Mouse (Mus musculus): ENCODE data around the gene Iqgap1. TPM values are rescaled to one million over a fixed set of nuclear protein-coding genes. Genes with fewer than 3 reads are reported as not detected.

The Iqgap1 gene
- total and polyA plus RNA-seq, 2 experiments from 2014 or later = 23.6 to 39.8 TPM

DNA sequence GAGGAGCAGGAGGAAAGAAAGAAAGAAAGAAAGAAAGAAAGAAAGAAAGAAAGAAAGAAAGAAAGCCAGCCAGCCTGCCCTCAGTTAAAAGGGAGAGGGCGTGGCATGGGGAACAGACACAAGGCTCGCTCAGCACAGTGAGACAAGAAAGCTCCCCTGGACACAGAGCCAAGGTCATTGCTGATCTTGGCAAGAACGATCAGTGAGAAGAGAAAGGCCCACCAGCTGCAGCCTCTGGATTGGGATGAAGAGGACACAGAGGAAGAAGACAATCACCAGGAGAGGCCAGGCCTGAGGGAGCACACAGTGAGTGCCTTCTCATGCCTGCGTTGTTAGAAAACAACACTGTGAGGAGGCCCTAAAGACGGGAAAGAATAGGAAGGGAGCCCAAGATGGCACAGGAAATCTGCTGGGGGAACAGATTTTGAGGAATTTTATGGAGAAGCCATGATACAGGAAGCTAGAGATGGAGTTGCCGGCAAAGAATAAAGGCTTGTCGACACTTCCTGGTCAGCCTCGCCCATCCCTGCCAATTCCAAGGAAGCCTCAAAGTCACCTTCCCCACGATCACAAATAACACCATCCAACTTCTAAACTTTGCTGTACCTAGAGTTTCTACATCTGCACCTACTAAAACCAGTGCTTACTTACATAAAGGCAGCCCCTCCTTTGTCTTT, 44.2 kb downstream of the Iqgap1 start:
- DNase-seq (ENCODE audit: low spot score) (peak; percentile 68), ATAC-seq (ENCODE audit: insufficient read depth, low read depth) (no peak)
- Histone ChIP-seq H3K27me3 (ENCODE audit: control insufficient read depth, insufficient read depth, low read length) (no peaks in the 10 kb centered on the region), H3K36me3 (replicated peaks; ENCODE audit: control insufficient read depth, insufficient read depth, low read length) (no peaks in the 10 kb centered on the region), H3K4me2 (ENCODE audit: low read depth, low read length) (peak overlapping the region; percentile 5; the same call in 1 of the 2 replicates), H3K4me1 (ENCODE audit: control insufficient read depth, insufficient read depth) (peaks cover 59% of the 10 kb centered on the region), H3K9ac (replicated peaks; ENCODE audit: low read depth, low read length) (no peak overlapping the region; the same call in 1 of the 2 replicates), H3K9me3 (replicated peaks; ENCODE audit: control insufficient read depth, low read length) (no peaks in the 10 kb centered on the region), H3K4me3 (ENCODE audit: low read depth, low read length) (no peak overlapping the region), H3K27ac (ENCODE audit: low read depth) (peak overlapping the region; percentile 79)
- WGBS = 33% methylated on average over 9 of the region's 9 CpGs
- TF ChIP-seq CTCF (IDR thresholded peaks at IDR 0.05; ENCODE audit: low read depth) (no peak), EP300 (IDR thresholded peaks at IDR 0.05; ENCODE audit: low read depth) (no peak)

DNA sequence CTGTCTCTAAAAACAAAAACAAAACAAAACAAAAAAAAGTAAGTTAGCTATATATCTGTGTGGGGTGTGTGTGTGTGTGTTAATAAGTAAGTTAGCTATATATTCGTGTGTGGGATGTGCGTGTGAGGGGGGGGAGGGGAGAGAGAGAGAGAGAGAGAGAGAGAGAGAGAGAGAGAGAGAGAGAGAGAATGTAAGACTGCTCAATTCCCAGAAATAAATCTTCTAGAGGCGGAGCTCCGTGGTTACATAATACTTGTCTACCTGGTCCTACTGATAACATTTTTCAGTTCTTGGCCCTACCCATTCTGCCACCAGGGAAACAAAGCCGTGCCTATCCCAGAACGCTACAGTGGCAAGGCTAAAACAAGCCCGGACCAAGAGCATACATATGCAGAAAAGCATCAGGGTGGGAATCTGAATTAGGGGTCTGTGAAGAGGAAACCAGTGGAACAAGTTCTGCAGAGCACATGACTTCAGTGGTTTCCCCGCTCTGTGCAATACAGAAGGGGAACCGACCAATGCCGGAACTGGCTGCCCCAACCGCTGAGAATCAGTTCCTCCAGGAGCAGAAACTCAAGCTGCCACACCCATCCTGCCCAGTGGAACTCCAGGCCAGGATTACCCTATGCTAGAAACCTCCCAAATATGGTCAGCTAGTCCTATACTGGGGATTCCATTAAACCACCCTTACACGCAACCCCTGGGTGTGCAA, 46.7 kb downstream of the Iqgap1 start:
- TF ChIP-seq EP300 (IDR thresholded peaks at IDR 0.05; ENCODE audit: low read depth) = no peak
- H3K4me3 ChIP-seq (ENCODE audit: low read depth, low read length) = no peak overlapping the region
- H3K4me2 ChIP-seq (ENCODE audit: low read depth, low read length) = peak overlapping the region; percentile 30
- H3K27ac ChIP-seq (ENCODE audit: low read depth) = peak overlapping the region; percentile 56
- H3K36me3 ChIP-seq (replicated peaks; ENCODE audit: control insufficient read depth, insufficient read depth, low read length) = no peaks in the 10 kb centered on the region
- peaks cover 59% of the 10 kb centered on the region for H3K4me1 ChIP-seq (ENCODE audit: control insufficient read depth, insufficient read depth)
- H3K27me3 ChIP-seq (ENCODE audit: control insufficient read depth, insufficient read depth, low read length) = no peaks in the 10 kb centered on the region
- no peak for DNase-seq (ENCODE audit: low spot score)
- WGBS = 62% methylated on average over 12 of the region's 12 CpGs
- H3K9ac ChIP-seq (replicated peaks; ENCODE audit: low read depth, low read length) = no peak overlapping the region
- peak; percentile 42; the same call in 1 of the 2 replicates for ATAC-seq (ENCODE audit: insufficient read depth, low read depth)
- no peaks in the 10 kb centered on the region for H3K9me3 ChIP-seq (replicated peaks; ENCODE audit: control insufficient read depth, low read length)

- Histone ChIP-seq H3K4me1 (ENCODE audit: control insufficient read depth, insufficient read depth) (peaks cover 63% of the 10 kb centered on the region), H3K4me3 (ENCODE audit: low read depth, low read length) (no peak overlapping the region), H3K9me3 (replicated peaks; ENCODE audit: control insufficient read depth, low read length) (no peaks in the 10 kb centered on the region), H3K27ac (ENCODE audit: low read depth) (no peak overlapping the region), H3K36me3 (replicated peaks; ENCODE audit: control insufficient read depth, insufficient read depth, low read length) (no peaks in the 10 kb centered on the region), H3K4me2 (ENCODE audit: low read depth, low read length) (no peak overlapping the region), H3K27me3 (ENCODE audit: control insufficient read depth, insufficient read depth, low read length) (no peaks in the 10 kb centered on the region), H3K9ac (replicated peaks; ENCODE audit: low read depth, low read length) (no peak overlapping the region)
- no peak for ATAC-seq (ENCODE audit: insufficient read depth, low read depth)
- 81% methylated on average over 6 of the region's 6 CpGs for WGBS
- TF ChIP-seq CTCF (IDR thresholded peaks at IDR 0.05; ENCODE audit: low read depth) = no peak
- no peak for TF ChIP-seq EP300 (IDR thresholded peaks at IDR 0.05; ENCODE audit: low read depth)
- no peak for DNase-seq (ENCODE audit: low spot score)
These were observed 47.4 kb downstream of the Iqgap1 start for GRCm38 (mm10) chr7:80778376-80778775.

- Histone ChIP-seq H3K9me3 (replicated peaks; ENCODE audit: control insufficient read depth, low read length) (no peaks in the 10 kb centered on the region), H3K27me3 (ENCODE audit: control insufficient read depth, insufficient read depth, low read length) (no peaks in the 10 kb centered on the region), H3K27ac (ENCODE audit: low read depth) (peak overlapping the region; percentile 39), H3K4me1 (ENCODE audit: control insufficient read depth, insufficient read depth) (peaks cover 51% of the 10 kb centered on the region), H3K36me3 (replicated peaks; ENCODE audit: control insufficient read depth, insufficient read depth, low read length) (no peaks in the 10 kb centered on the region), H3K4me2 (ENCODE audit: low read depth, low read length) (no peak overlapping the region), H3K9ac (replicated peaks; ENCODE audit: low read depth, low read length) (no peak overlapping the region), H3K4me3 (ENCODE audit: low read depth, low read length) (no peak overlapping the region)
- DNase-seq (ENCODE audit: low spot score) (no peak), ATAC-seq (ENCODE audit: insufficient read depth, low read depth) (no peak)
- TF ChIP-seq EP300 (IDR thresholded peaks at IDR 0.05; ENCODE audit: low read depth) = no peak
- no peak for TF ChIP-seq CTCF (IDR thresholded peaks at IDR 0.05; ENCODE audit: low read depth)
- WGBS = 32% methylated on average over 8 of the region's 8 CpGs
These were observed 48.6 kb downstream of the Iqgap1 start for GRCm38 (mm10) chr7:80777151-80777550.

- DNase-seq (ENCODE audit: low spot score) (no peak), ATAC-seq (ENCODE audit: insufficient read depth, low read depth) (no peak)
- Histone ChIP-seq H3K27me3 (ENCODE audit: control insufficient read depth, insufficient read depth, low read length) (no peaks in the 10 kb centered on the region), H3K4me1 (ENCODE audit: control insufficient read depth, insufficient read depth) (peaks cover 41% of the 10 kb centered on the region), H3K4me3 (ENCODE audit: low read depth, low read length) (no peak overlapping the region), H3K4me2 (ENCODE audit: low read depth, low read length) (no peak overlapping the region), H3K9ac (replicated peaks; ENCODE audit: low read depth, low read length) (no peak overlapping the region), H3K36me3 (replicated peaks; ENCODE audit: control insufficient read depth, insufficient read depth, low read length) (no peaks in the 10 kb centered on the region), H3K27ac (ENCODE audit: low read depth) (no peak overlapping the region), H3K9me3 (replicated peaks; ENCODE audit: control insufficient read depth, low read length) (no peaks in the 10 kb centered on the region)
- 88% methylated on average over 3 of the region's 3 CpGs for WGBS
- TF ChIP-seq CTCF (IDR thresholded peaks at IDR 0.05; ENCODE audit: low read depth) (no peak), EP300 (IDR thresholded peaks at IDR 0.05; ENCODE audit: low read depth) (no peak)
These were observed 49.7 kb downstream of the Iqgap1 start for GRCm38 (mm10) chr7:80776090-80776489.

Data from heart, postnatal 0 days (tissue).